Mouse (Mus musculus) spleen, postnatal 0 days (tissue): ENCODE data around the gene Frmd7. TPM values are rescaled to one million over a fixed set of nuclear protein-coding genes. Genes with fewer than 3 reads are reported as not detected.

Experiments
- polyA plus RNA-seq: library from polyadenylated mRNA; unstranded; fragments of >200 nt; fragmentation: Nextera tagmentation; extraction: Ambion mirVana; gene quantifications from 2 replicates; pipeline ENCODE4 v1.2.1, GENCODE M21; 2015

The Frmd7 gene
- 0.06 TPM in 1 of 2 replicates, not detected in the other for polyA plus RNA-seq

DNA sequence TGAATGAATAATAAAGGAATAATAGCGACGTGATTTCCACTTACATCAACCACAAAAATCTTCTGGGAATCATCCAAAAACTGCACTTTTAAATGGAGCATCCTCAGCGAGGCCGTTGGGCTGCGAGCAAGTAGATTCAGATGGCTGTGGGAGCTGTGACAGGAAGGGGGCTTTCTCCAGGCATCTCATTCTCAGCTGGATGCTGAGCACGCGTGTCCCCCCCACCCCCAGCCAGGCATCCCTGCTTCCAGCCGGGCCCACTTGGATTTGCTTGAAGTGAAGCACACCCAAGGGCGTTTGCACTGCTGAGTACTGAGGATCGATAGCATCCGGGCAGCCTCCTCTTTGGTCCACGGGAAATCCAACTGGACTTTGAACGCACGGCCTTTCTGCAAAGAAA, at the start of gene Frmd7:
Gene Frmd7 (minus strand): TSS at position 101 of the 400 bp plus-strand sequence.

Other genes with a start within 250 kb of the Frmd7 start
- gene Stk26, start 101.7 kb downstream of the Frmd7 start, polyA plus RNA-seq, result 7.5 and 7.8 TPM in 2 replicates
- 11.2 and 13.2 TPM in 2 replicates for gene Rap2c, start 75.3 kb upstream of the Frmd7 start, polyA plus RNA-seq